In the genomic region with DNA sequence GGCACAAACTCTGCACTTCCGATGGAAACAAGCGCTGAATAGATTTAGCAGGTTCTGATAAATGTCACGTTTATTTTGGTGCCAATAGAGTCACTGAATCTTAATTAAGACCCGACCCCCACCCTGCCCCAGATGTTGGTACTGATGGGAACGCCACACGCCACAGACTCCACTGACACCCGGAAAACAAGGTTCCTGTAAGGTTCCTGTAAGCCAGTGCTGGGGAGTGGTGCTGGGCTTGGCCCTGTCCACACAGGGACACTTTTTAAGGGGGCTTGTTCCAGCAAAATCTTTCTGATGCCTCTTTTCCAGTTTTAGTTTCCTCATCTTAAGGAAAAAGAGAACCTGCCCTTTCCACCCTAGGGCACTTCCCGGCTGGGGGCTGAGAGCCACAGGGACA, we compare ENCODE assay signal across 8 mouse cellular contexts.
DNase-seq lines count a peak whose midpoint lies in the region; ATAC-seq lines count a peak whose summit lies in the region.

No protein-coding gene starts in this region.

- H3K9ac ChIP-seq in liver, embryonic 11.5 days (ENCODE audit: low read depth, low read length): no peak overlapping the region
- H3K9ac ChIP-seq in forebrain, embryonic 16.5 days (replicated peaks; ENCODE audit: low read depth, low read length): 0 out of 2 replicates have a peak overlapping the region, but pooled peaks have one; percentile 38
- H3K9ac ChIP-seq in limb, embryonic 12.5 days (replicated peaks): peak overlapping the region; percentile 53
- H3K9ac ChIP-seq in stomach, embryonic 14.5 days (replicated peaks; ENCODE audit: low read depth, low read length): no peak overlapping the region

- peak overlapping the region; percentile 63 for H3K4me2 ChIP-seq in liver, embryonic 11.5 days
- peak overlapping the region; percentile 57 for H3K4me2 ChIP-seq in forebrain, embryonic 16.5 days (ENCODE audit: low read length)
- H3K4me2 ChIP-seq in limb, embryonic 12.5 days: peak overlapping the region; percentile 71
- peak overlapping the region; percentile 74 for H3K4me2 ChIP-seq in stomach, embryonic 14.5 days (replicated peaks; ENCODE audit: low read depth, low read length)

- DNase-seq in liver, embryonic 11.5 days (ENCODE audit: low spot score): no peak
- DNase-seq in liver: no peak
- DNase-seq in left cerebral cortex, postnatal 4 days: no peak
- DNase-seq in cerebellum, postnatal 4 days (ENCODE audit: low spot score in 2 of 2): no peak
- no peak for DNase-seq in urinary bladder, postnatal 14 days (ENCODE audit: low spot score)

- intact Hi-C loops in left cerebral cortex, postnatal 4 days (cut with DNase I): no loop called here

- 15% methylated on average over 8 of the region's 8 CpGs for WGBS in liver, embryonic 11.5 days
- WGBS in forebrain, embryonic 16.5 days: 6% methylated on average over 8 of the region's 8 CpGs
- 4% methylated on average over 8 of the region's 8 CpGs for WGBS in limb, embryonic 12.5 days
- WGBS in stomach, embryonic 14.5 days: 24% methylated on average over 8 of the region's 8 CpGs

- H3K4me1 ChIP-seq in liver, embryonic 11.5 days (replicated peaks; ENCODE audit: control insufficient read depth, insufficient read depth, low read length): peaks cover 9% of the 10 kb centered on the region; the same call in 1 of the 2 replicates
- H3K4me1 ChIP-seq in forebrain, embryonic 16.5 days (replicated peaks; ENCODE audit: control insufficient read depth, insufficient read depth, low read length): peaks cover 16% of the 10 kb centered on the region
- peaks cover 30% of the 10 kb centered on the region for H3K4me1 ChIP-seq in limb, embryonic 12.5 days (replicated peaks)
- H3K4me1 ChIP-seq in stomach, embryonic 14.5 days (ENCODE audit: control insufficient read depth, insufficient read depth, low read length): 0 out of 2 replicates have a peak, but pooled peaks cover 14% of the 10 kb centered on the region

- H3K9me3 ChIP-seq in liver, embryonic 11.5 days (ENCODE audit: control insufficient read depth, low read length): no peaks in the 10 kb centered on the region
- H3K9me3 ChIP-seq in forebrain, embryonic 16.5 days (ENCODE audit: control insufficient read depth, low read length): no peaks in the 10 kb centered on the region
- no peaks in the 10 kb centered on the region for H3K9me3 ChIP-seq in limb, embryonic 12.5 days
- H3K9me3 ChIP-seq in stomach, embryonic 14.5 days (ENCODE audit: control insufficient read depth, low read depth, low read length): no peaks in the 10 kb centered on the region

- peak overlapping the region; percentile 40 for H3K4me3 ChIP-seq in liver, embryonic 11.5 days (ENCODE audit: low read depth, low read length)
- H3K4me3 ChIP-seq in forebrain, embryonic 16.5 days (replicated peaks; ENCODE audit: low read length): peak overlapping the region; percentile 36
- peak overlapping the region; percentile 40 for H3K4me3 ChIP-seq in limb, embryonic 12.5 days (replicated peaks)
- H3K4me3 ChIP-seq in stomach, embryonic 14.5 days (ENCODE audit: low read depth, low read length): peak overlapping the region; percentile 38; the same call in 1 of the 2 replicates

- ATAC-seq in liver, embryonic 11.5 days (replicated peaks; ENCODE audit: low FRiP score): no peak
- peak; percentile 44 for ATAC-seq in forebrain, embryonic 16.5 days
- ATAC-seq in limb, embryonic 12.5 days (ENCODE audit: insufficient number of reproducible peaks, insufficient read depth, low FRiP score, low TSS enrichment, low read depth): peak; percentile 70
- ATAC-seq in stomach, embryonic 14.5 days (ENCODE audit: insufficient number of reproducible peaks, insufficient read depth, low FRiP score, low read depth): no peak; the same call in 1 of the 2 replicates

- H3K36me3 ChIP-seq in liver, embryonic 11.5 days (ENCODE audit: control insufficient read depth, insufficient read depth, low read length): no peaks in the 10 kb centered on the region
- H3K36me3 ChIP-seq in forebrain, embryonic 16.5 days (ENCODE audit: control insufficient read depth, insufficient read depth): no peaks in the 10 kb centered on the region
- no peaks in the 10 kb centered on the region for H3K36me3 ChIP-seq in limb, embryonic 12.5 days
- H3K36me3 ChIP-seq in stomach, embryonic 14.5 days (ENCODE audit: control insufficient read depth, insufficient read depth, low read length): no peaks in the 10 kb centered on the region

- no peak overlapping the region for H3K27ac ChIP-seq in liver, embryonic 11.5 days (ENCODE audit: low read depth, low read length)
- H3K27ac ChIP-seq in forebrain, embryonic 16.5 days (ENCODE audit: low read length): 0 out of 2 replicates have a peak overlapping the region, but pooled peaks have one; percentile 12
- peak overlapping the region; percentile 88 for H3K27ac ChIP-seq in limb, embryonic 12.5 days
- peak overlapping the region; percentile 55; the same call in 1 of the 2 replicates for H3K27ac ChIP-seq in stomach, embryonic 14.5 days (ENCODE audit: low read length)

- no peaks in the 10 kb centered on the region; the same call in 1 of the 2 replicates for H3K27me3 ChIP-seq in liver, embryonic 11.5 days (replicated peaks; ENCODE audit: control insufficient read depth, insufficient read depth, low read length)
- no peaks in the 10 kb centered on the region for H3K27me3 ChIP-seq in forebrain, embryonic 16.5 days (replicated peaks; ENCODE audit: control insufficient read depth, insufficient read depth, low read length)
- H3K27me3 ChIP-seq in limb, embryonic 12.5 days: peaks cover 20% of the 10 kb centered on the region
- no peaks in the 10 kb centered on the region for H3K27me3 ChIP-seq in stomach, embryonic 14.5 days (ENCODE audit: control insufficient read depth, insufficient read depth, low read length)

Comparison
In these comparisons a context has a peak if more than half of its experiments do, and no peak if none do; other contexts are left out.
1. ATAC-seq: peak in forebrain, embryonic 16.5 days (single experiment) and limb, embryonic 12.5 days (single experiment); none in liver, embryonic 11.5 days (single experiment) and stomach, embryonic 14.5 days (single experiment).
2. H3K9ac ChIP-seq: peak in forebrain, embryonic 16.5 days (single experiment) and limb, embryonic 12.5 days (single experiment); none in liver, embryonic 11.5 days (single experiment) and stomach, embryonic 14.5 days (single experiment).
3. Peak in every context shown above with its lines, with median percentiles within 50 percentile points of each other: H3K4me2 ChIP-seq and H3K4me3 ChIP-seq.